Mouse (Mus musculus) gastrocnemius, adult 18-20 months (tissue): ENCODE data around the gene Nenf. TPM values are rescaled to one million over a fixed set of nuclear protein-coding genes. Genes with fewer than 3 reads are reported as not detected.

Experiments
- total RNA-seq, 2 experiments: library from RNA; stranded (reverse); gene quantifications; 2 replicates each; pipeline ENCODE4 v1.2.3; 2021

Nenf gene
- total RNA-seq, 2 experiments from 2014 or later = 67.8 to 76.9 TPM

Other genes starting within 250 kb of the Nenf start
- not detected for gene Batf3, start 220.3 kb downstream of the Nenf start, total RNA-seq
- not detected for gene Fam71a, start 153.4 kb downstream of the Nenf start, total RNA-seq
- 100 to 1,000 TPM in 1 of 2 experiments, 10 to 100 TPM in 1; 14.7 to 163 TPM for gene Atf3, start 100.2 kb downstream of the Nenf start, total RNA-seq
- gene Tmem206, start 7.7 kb upstream of the Nenf start, total RNA-seq = 1 to 10 TPM; 1.1 to 1.5 TPM
- gene Ppp2r5a, start 85.1 kb upstream of the Nenf start, total RNA-seq = 10 to 100 TPM; 66.2 to 76.8 TPM